Mouse (Mus musculus) lung, postnatal 0 days (tissue): ENCODE data around the gene Dscaml1. TPM values are rescaled to one million over a fixed set of nuclear protein-coding genes. Genes with fewer than 3 reads are reported as not detected.

Source experiments
- ATAC-seq: fragments of 200-750 bp; cut with Nextera tagmentation; 2 replicates; pipeline ENCODE4 v1.8.0; 2017; ENCODE audit warnings: moderate library complexity
- DNase-seq: peaks from one replicate; pipeline ENCODE4 v3.0.0-alpha.2; 2016; ENCODE audit warnings: low spot score
- H3K27ac ChIP-seq: fragments of 300-500 bp; sonication (generic); 2 replicates; pipeline ENCODE4 v1.5.1; 2014; ENCODE audit warnings: antibody characterized with exemption, mild to moderate bottlenecking, low read length, mixed read lengths
- H3K27me3 ChIP-seq: fragments of 300-500 bp; sonication (generic); replicated peaks from 2 replicates; pipeline ENCODE4 v1.6.1; 2014; ENCODE audit warnings: low read length, mixed read lengths; ENCODE audit not compliant: insufficient read depth
- H3K36me3 ChIP-seq: fragments of 300-500 bp; sonication (generic); 2 replicates; pipeline ENCODE4 v1.6.1; 2014; ENCODE audit warnings: low read length, mixed read lengths; ENCODE audit not compliant: insufficient read depth
- H3K4me1 ChIP-seq: fragments of 300-500 bp; sonication (generic); 2 replicates; pipeline ENCODE4 v1.6.1; 2014; ENCODE audit warnings: antibody characterized with exemption, low read depth, low read length, mixed read lengths; ENCODE audit not compliant: insufficient read depth
- H3K4me2 ChIP-seq: fragments of 300-500 bp; sonication (generic); replicated peaks from 2 replicates; pipeline ENCODE4 v1.6.1; 2014; ENCODE audit warnings: low read depth, mild to moderate bottlenecking, low read length, moderate library complexity, mixed read lengths
- H3K4me3 ChIP-seq: fragments of 300-500 bp; sonication (generic); 2 replicates; pipeline ENCODE4 v1.5.1; 2014; ENCODE audit warnings: low read depth, low read length
- H3K9ac ChIP-seq: fragments of 300-500 bp; sonication (generic); replicated peaks from 2 replicates; pipeline ENCODE4 v1.6.1; 2014; ENCODE audit warnings: low read depth, mild to moderate bottlenecking
- H3K9me3 ChIP-seq: fragments of 300-500 bp; sonication (generic); 2 replicates; pipeline ENCODE4 v1.6.1; 2016; ENCODE audit warnings: low read length, mixed read lengths
- CTCF ChIP-seq: IDR thresholded peaks from 2 replicates; pipeline ENCODE4 v1.5.1; 2016; ENCODE audit warnings: antibody characterized with exemption, mild to moderate bottlenecking
- EP300 ChIP-seq: IDR thresholded peaks from 2 replicates; pipeline ENCODE4 v1.6.1; 2016; ENCODE audit warnings: antibody characterized with exemption, mild to moderate bottlenecking, control low read depth
- WGBS: fragments of 180-500 bp; shearing (Covaris S2); extraction: QIAGEN DNeasy Blood & Tissue Kit; methylation state at CpG from one replicate; pipeline ENCODE4 v1.1.7; 2014; 5-methylcytosine and 5-hydroxymethylcytosine counted together
- polyA plus RNA-seq: library from polyadenylated mRNA; unstranded; fragments of >200 nt; fragmentation: Nextera tagmentation; extraction: Ambion mirVana; gene quantifications from 2 replicates; pipeline ENCODE4 v1.2.1, GENCODE M21; 2015

Gene Dscaml1
- 0.16 and 0.19 TPM in 2 replicates for polyA plus RNA-seq

DNA sequence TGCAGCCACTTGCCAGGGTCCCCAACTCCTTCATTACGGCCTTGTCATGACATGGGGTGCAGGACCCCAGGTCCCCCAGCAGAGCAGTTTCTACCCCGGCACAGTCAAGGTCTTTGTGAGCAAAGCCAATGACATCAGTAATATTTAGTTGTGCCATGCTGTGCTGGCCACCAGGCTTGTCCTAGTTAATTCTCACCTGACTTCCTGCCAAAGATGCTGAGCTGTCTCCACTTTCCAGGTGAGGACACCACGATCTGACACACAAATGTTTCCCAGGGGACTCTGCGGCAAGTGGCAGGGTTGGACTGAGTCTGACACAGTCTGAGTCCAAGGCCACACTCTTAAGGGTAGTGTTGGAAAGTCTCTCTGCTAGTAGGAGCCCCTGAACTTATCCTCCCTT lies at the start of gene Dscaml1:
Dscaml1 (plus strand) TSS at position 173 of the 400 bp plus-strand sequence.
- no peaks in the 10 kb centered on the region for H3K9me3 ChIP-seq
- 81% methylated on average over 4 of the region's 4 CpGs for WGBS
- no peak for ATAC-seq

GRCm38 (mm10) chr9:45376883-45377282 lies 49.5 kb upstream of the Dscaml1 start:
- peak; percentile 18 for DNase-seq
- Histone ChIP-seq H3K4me3 (no peak overlapping the region), H3K9ac (no peak overlapping the region), H3K4me2 (no peak overlapping the region), H3K4me1 (no peaks in the 10 kb centered on the region), H3K27me3 (no peaks in the 10 kb centered on the region), H3K27ac (no peak overlapping the region), H3K9me3 (no peaks in the 10 kb centered on the region), H3K36me3 (no peaks in the 10 kb centered on the region)
- WGBS = 44% methylated on average over 2 of the region's 2 CpGs
- ATAC-seq = no peak
- TF ChIP-seq CTCF (no peak), EP300 (no peak)

More for the DNA sequence above, at the start of gene Dscaml1:
- no peak for DNase-seq
- Histone ChIP-seq H3K27ac (no peak within 1 kb of the TSS), H3K4me1 (no peaks in the 10 kb centered on the region; the same call in 1 of the 2 replicates), H3K9ac (no peak within 1 kb of the TSS), H3K4me2 (no peak within 1 kb of the TSS), H3K36me3 (no peaks in the 10 kb centered on the region), H3K27me3 (peaks cover 27% of the 10 kb centered on the region), H3K4me3 (no peak within 1 kb of the TSS)
- TF ChIP-seq CTCF (no peak), EP300 (no peak)

DNA sequence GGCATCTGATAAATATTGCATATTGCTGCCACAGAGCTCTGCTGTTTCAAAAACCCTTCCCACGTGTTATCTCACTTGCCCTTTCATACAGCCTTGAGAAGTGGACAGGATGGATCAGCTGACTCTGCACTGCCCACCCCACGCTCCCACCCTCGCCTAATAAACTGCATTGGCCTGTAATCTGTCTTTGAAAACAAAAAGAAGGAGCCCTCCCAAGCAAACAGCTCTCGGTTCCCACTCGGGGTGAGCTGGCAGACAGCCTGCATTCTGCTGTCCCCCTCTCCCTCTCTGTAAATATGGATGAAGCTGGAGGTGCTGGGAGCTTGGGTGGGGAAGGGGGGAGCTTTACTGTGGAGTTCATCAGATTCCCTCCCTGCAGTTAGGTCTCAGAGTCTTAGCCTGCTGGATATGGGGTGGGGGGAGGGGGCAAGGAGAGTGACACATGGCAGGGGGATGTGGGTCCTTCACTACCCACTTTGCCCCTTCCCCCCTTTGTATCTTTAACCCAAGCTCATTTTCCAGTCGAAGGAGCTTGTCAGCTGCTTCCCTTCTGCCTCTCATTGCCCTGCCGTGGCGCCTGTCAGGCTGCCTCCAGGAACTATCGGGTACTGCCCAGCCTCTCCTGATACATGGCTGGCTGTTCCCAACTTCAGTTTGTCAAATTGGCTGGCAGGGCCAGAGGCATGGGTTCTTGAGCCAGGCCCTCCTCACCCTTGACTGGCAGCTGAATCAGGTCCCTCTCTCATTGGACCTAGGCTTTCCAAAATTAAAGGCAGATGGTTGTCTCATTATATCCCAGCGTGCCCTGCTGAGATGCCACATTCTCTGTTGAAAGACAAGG lies 45.8 kb upstream of the Dscaml1 start:
- DNase-seq = no peak
- no peaks in the 10 kb centered on the region for H3K9me3 ChIP-seq
- TF ChIP-seq EP300 (no peak), CTCF (no peak)
- no peaks in the 10 kb centered on the region for H3K27me3 ChIP-seq
- no peak overlapping the region for H3K4me2 ChIP-seq
- no peaks in the 10 kb centered on the region for H3K4me1 ChIP-seq
- WGBS = 59% methylated on average over 10 of the region's 10 CpGs
- no peak overlapping the region for H3K9ac ChIP-seq
- H3K27ac ChIP-seq = no peak overlapping the region
- no peak for ATAC-seq
- H3K4me3 ChIP-seq = no peak overlapping the region
- no peaks in the 10 kb centered on the region for H3K36me3 ChIP-seq

- no peak for DNase-seq
- H3K4me1 ChIP-seq = no peaks in the 10 kb centered on the region
- TF ChIP-seq CTCF (no peak), EP300 (no peak)
- no peak overlapping the region for H3K9ac ChIP-seq
- no peaks in the 10 kb centered on the region for H3K27me3 ChIP-seq
- 61% methylated on average over 5 of the region's 5 CpGs for WGBS
- H3K27ac ChIP-seq = no peak overlapping the region
- H3K9me3 ChIP-seq = no peaks in the 10 kb centered on the region
- H3K4me2 ChIP-seq = no peak overlapping the region
- ATAC-seq = no peak
- H3K36me3 ChIP-seq = no peaks in the 10 kb centered on the region
- H3K4me3 ChIP-seq = no peak overlapping the region
Observed at GRCm38 (mm10) chr9:45382336-45382735, 44.1 kb upstream of the Dscaml1 start.

DNA sequence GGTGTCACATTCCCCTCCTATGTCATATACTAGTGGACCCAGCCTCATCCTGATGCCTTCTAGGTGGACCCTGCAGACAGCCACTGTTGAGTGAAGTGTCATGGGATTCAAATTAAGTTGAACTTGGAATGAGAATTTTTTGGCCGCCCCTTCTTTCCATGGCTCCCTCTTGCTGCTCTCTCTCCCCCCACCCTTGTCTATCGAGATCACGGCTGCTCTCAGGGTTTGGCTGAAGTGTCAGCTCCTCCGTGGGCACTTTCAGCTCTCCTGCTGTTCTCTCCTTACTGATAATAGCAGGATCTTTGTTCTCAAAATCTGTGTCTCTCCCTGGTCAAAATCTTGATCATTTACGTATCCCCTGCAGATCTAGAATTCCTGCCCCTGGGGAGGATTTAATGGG lies 43.6 kb upstream of the Dscaml1 start:
- no peak for DNase-seq
- Histone ChIP-seq H3K9me3 (no peaks in the 10 kb centered on the region), H3K4me2 (no peak overlapping the region), H3K36me3 (no peaks in the 10 kb centered on the region), H3K4me3 (no peak overlapping the region), H3K9ac (no peak overlapping the region), H3K27me3 (no peaks in the 10 kb centered on the region), H3K4me1 (no peaks in the 10 kb centered on the region), H3K27ac (no peak overlapping the region)
- no peak for TF ChIP-seq CTCF
- TF ChIP-seq EP300 = no peak
- 83% methylated on average over 5 of the region's 5 CpGs for WGBS
- no peak for ATAC-seq

DNA sequence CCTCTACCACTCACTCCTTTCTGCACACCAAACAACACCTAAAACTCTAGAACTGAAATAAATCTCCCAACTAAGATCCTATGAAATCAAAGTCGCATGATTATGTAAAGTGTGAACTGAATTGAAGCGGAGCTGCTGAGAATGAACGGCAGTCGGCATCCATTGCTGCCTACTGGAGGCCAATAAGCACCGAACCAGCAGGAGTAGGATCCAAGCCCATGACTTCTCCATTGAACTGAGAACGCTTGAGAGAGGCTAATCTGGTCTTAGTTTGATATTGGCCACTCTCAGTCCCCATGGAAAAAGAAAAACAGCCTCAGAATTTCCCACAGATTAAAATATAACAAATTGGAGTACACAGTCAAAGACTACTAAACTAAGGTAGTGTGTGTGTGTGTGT lies 42.5 kb upstream of the Dscaml1 start:
- ATAC-seq (no peak), DNase-seq (no peak)
- Histone ChIP-seq H3K4me3 (no peak overlapping the region), H3K27ac (no peak overlapping the region), H3K9me3 (no peaks in the 10 kb centered on the region), H3K27me3 (no peaks in the 10 kb centered on the region), H3K9ac (no peak overlapping the region), H3K4me1 (no peaks in the 10 kb centered on the region), H3K36me3 (no peaks in the 10 kb centered on the region), H3K4me2 (no peak overlapping the region)
- TF ChIP-seq EP300 (no peak), CTCF (no peak)
- 89% methylated on average over 6 of the region's 6 CpGs for WGBS
